ENCODE assay signal across 8 mouse cellular contexts in the genomic region with DNA sequence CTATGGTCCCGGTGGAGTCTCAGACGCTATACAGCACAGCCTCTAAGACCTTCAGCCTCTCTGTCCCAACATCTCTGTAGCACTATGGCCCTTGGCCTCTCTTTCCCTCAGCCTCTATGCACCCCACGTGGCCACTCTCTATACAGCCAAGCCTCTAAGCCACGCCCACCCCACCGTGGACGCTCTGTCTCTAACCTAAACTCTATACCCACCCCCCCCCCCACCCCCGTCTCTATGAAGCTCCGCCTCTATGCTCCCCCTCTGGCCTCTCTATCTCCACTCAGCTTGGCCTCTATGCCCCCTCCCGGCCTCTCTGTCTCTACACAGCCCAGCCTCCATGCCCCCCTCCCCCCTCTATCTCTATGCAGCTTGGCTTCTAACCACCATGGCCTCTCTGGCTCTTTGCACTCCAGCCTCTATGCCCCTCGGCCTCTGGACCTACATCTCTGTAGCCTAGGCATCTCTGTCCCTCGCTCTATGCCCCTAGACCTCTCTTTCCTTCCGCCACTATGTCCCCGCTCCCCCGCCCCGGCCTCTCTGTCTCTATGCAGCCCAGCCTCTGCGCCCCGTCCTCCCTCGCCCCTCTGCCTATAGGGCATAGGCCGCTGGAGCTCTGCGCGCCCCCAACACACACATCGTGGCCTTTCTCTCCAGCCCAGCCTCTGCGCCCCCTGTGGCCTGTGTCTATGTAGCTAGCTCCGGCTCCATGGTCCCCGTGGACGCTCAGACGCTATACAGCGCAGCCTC. TPM values are rescaled to one million over a fixed set of nuclear protein-coding genes. Genes with fewer than 3 reads are reported as not detected.
DNase-seq lines count a peak whose midpoint lies in the region; ATAC-seq and TF ChIP-seq lines count a peak whose summit lies in the region.

No protein-coding gene starts in this region.

- peak overlapping the region; percentile 32; the same call in 1 of the 2 replicates for H3K9ac ChIP-seq in heart, embryonic 15.5 days
- H3K9ac ChIP-seq in kidney, postnatal 0 days (ENCODE audit: low read depth, low read length): peak overlapping the region; percentile 58
- H3K9ac ChIP-seq in lung, embryonic 15.5 days: peak overlapping the region; percentile 37

- WGBS in heart, embryonic 15.5 days: 12% methylated on average over 25 of the region's 28 CpGs
- 36% methylated on average over 28 of the region's 28 CpGs for WGBS in kidney, postnatal 0 days
- 13% methylated on average over 28 of the region's 28 CpGs for WGBS in lung, embryonic 15.5 days
- 5% methylated on average over 27 of the region's 28 CpGs for WGBS in thymus, adult 2 months

- DNase-seq in CD4-positive helper T cell, adult 2 months (ENCODE audit: low read depth, low spot score): peak; percentile 66
- DNase-seq in R1 (ENCODE audit: low read depth, low spot score): peak; percentile 89
- DNase-seq in embryo, embryonic 11 days: peak; percentile 86
- peak; percentile 82 for DNase-seq in kidney, postnatal 0 days (ENCODE audit: low spot score)
- DNase-seq in thymus, adult 2 months: peak; percentile 58

- no peaks in the 10 kb centered on the region for H3K36me3 ChIP-seq in heart, embryonic 15.5 days
- no peaks in the 10 kb centered on the region for H3K36me3 ChIP-seq in kidney, postnatal 0 days (ENCODE audit: insufficient read depth, low read length)
- no peaks in the 10 kb centered on the region for H3K36me3 ChIP-seq in lung, embryonic 15.5 days
- no peaks in the 10 kb centered on the region for H3K36me3 ChIP-seq in thymus, adult 2 months (ENCODE audit: control insufficient read depth, insufficient read depth, low read length)

- TF ChIP-seq POLR2A in thymus, adult 2 months (IDR thresholded peaks at IDR 0.05; ENCODE audit: control insufficient read depth, extremely low read depth, insufficient read depth, low read length, poor library complexity): no peak

- H3K4me1 ChIP-seq in heart, embryonic 15.5 days (replicated peaks): no peaks in the 10 kb centered on the region
- no peaks in the 10 kb centered on the region for H3K4me1 ChIP-seq in kidney, postnatal 0 days (replicated peaks; ENCODE audit: insufficient read depth, low read length)
- no peaks in the 10 kb centered on the region for H3K4me1 ChIP-seq in lung, embryonic 15.5 days
- peaks cover 7% of the 10 kb centered on the region; the same call in 1 of the 2 replicates for H3K4me1 ChIP-seq in thymus, adult 2 months (replicated peaks; ENCODE audit: control insufficient read depth, insufficient read depth, low read length)

- no peaks in the 10 kb centered on the region for H3K9me3 ChIP-seq in heart, embryonic 15.5 days (replicated peaks)
- H3K9me3 ChIP-seq in kidney, postnatal 0 days (replicated peaks; ENCODE audit: low read length): no peaks in the 10 kb centered on the region
- no peaks in the 10 kb centered on the region for H3K9me3 ChIP-seq in lung, embryonic 15.5 days

- no peaks in the 10 kb centered on the region for H3K27me3 ChIP-seq in heart, embryonic 15.5 days
- no peaks in the 10 kb centered on the region for H3K27me3 ChIP-seq in kidney, postnatal 0 days (ENCODE audit: insufficient read depth, low read length)
- H3K27me3 ChIP-seq in lung, embryonic 15.5 days: no peaks in the 10 kb centered on the region
- no peaks in the 10 kb centered on the region for H3K27me3 ChIP-seq in thymus, adult 2 months (ENCODE audit: control insufficient read depth, insufficient read depth, low read length)

- H3K4me2 ChIP-seq in heart, embryonic 15.5 days: peak overlapping the region; percentile 72
- peak overlapping the region; percentile 63 for H3K4me2 ChIP-seq in kidney, postnatal 0 days (ENCODE audit: low read length)
- H3K4me2 ChIP-seq in lung, embryonic 15.5 days: peak overlapping the region; percentile 70

- TF ChIP-seq CTCF in kidney, postnatal 0 days (IDR thresholded peaks at IDR 0.05; ENCODE audit: low read depth): peak; percentile 40
- TF ChIP-seq CTCF in thymus, adult 2 months (IDR thresholded peaks at IDR 0.05; ENCODE audit: borderline replicate concordance, control insufficient read depth, extremely low read depth, insufficient read depth, low read length, poor library complexity): 0 out of 2 replicates have a peak, but pooled peaks have one; percentile 49

- peak overlapping the region; percentile 12; the same call in 1 of the 2 replicates for H3K27ac ChIP-seq in heart, embryonic 15.5 days
- H3K27ac ChIP-seq in kidney, postnatal 0 days: peak overlapping the region; percentile 75
- H3K27ac ChIP-seq in lung, embryonic 15.5 days: peak overlapping the region; percentile 63
- H3K27ac ChIP-seq in thymus, adult 2 months (ENCODE audit: control insufficient read depth, insufficient read depth, low read length): peak overlapping the region; percentile 53; the same call in 1 of the 2 replicates

- peak overlapping the region; percentile 49 for H3K4me3 ChIP-seq in heart, embryonic 15.5 days
- H3K4me3 ChIP-seq in kidney, postnatal 0 days (replicated peaks; ENCODE audit: low read depth, low read length): peak overlapping the region; percentile 37
- peak overlapping the region; percentile 41 for H3K4me3 ChIP-seq in lung, embryonic 15.5 days
- H3K4me3 ChIP-seq in thymus, adult 2 months (ENCODE audit: control insufficient read depth, insufficient read depth, low read length): peak overlapping the region; percentile 63

- ATAC-seq in heart, embryonic 15.5 days (replicated peaks; ENCODE audit: insufficient number of reproducible peaks, insufficient read depth, low FRiP score, low read depth): peak; percentile 72
- ATAC-seq in kidney, postnatal 0 days (replicated peaks; ENCODE audit: low FRiP score, low read depth): peak; percentile 90
- peak; percentile 85 for ATAC-seq in lung, embryonic 15.5 days (ENCODE audit: borderline replicate concordance, extremely low read depth, low FRiP score, low TSS enrichment)
- ATAC-seq in neutrophil, adult 5-6 weeks (ENCODE audit: extremely low read depth, insufficient number of reproducible peaks, low FRiP score, poor library complexity, severe bottlenecking): peak; percentile 78

RNA-seq across cellular contexts. Expression of a gene that starts 11.3 kb away (rescaled TPM):
- 49.7 and 54.8 TPM in 2 replicates for polyA plus RNA-seq in heart, embryonic 15.5 days (2015; fragmentation: Nextera tagmentation; extraction: Ambion mirVana)
- 46.4 and 49.3 TPM in 2 replicates for polyA plus RNA-seq in kidney, postnatal 0 days (2015; fragmentation: Nextera tagmentation; extraction: Ambion mirVana)
- 50.9 and 54.6 TPM in 2 replicates for polyA plus RNA-seq in lung, embryonic 15.5 days (2015; fragmentation: Nextera tagmentation; extraction: Ambion mirVana)
- 43.1 and 47.7 TPM in 2 replicates for total RNA-seq in neutrophil, adult 5-6 weeks (2017)
- polyA plus RNA-seq in thymus, adult 2 months (2012; rRNA removed): 13.0 and 13.9 TPM in 2 replicates

Comparison
In these comparisons a context has a peak if more than half of its experiments do, and no peak if none do; other contexts are left out.
1. Peak in every context shown above with its lines: DNase-seq, ATAC-seq, H3K4me3 ChIP-seq and H3K27ac ChIP-seq.
2. H3K27ac ChIP-seq: peak in every context shown above with its lines; median percentile 75 in kidney, postnatal 0 days; 63 in lung, embryonic 15.5 days; 53 in thymus, adult 2 months; 12 in heart, embryonic 15.5 days.